Mouse (Mus musculus) midbrain, postnatal 0 days (tissue): Measurements from ENCODE around the gene Usp31. TPM values are rescaled to one million over a fixed set of nuclear protein-coding genes. Genes with fewer than 3 reads are reported as not detected.

Source experiments
- ATAC-seq: fragments of 200-750 bp; cut with Nextera tagmentation; 2 replicates; pipeline ENCODE4 v1.8.0; 2017; ENCODE audit warnings: moderate number of reproducible peaks, mild to moderate bottlenecking, moderate TSS enrichment, moderate library complexity; ENCODE audit not compliant: low FRiP score
- DNase-seq: peaks from one replicate; pipeline ENCODE4 v3.0.0-alpha.2; 2015; ENCODE audit warnings: low spot score
- H3K27ac ChIP-seq: fragments of 300-500 bp; sonication (generic); 2 replicates; pipeline ENCODE4 v1.5.1; 2014; ENCODE audit warnings: low read depth, mild to moderate bottlenecking, low read length, mixed read lengths
- H3K27me3 ChIP-seq: fragments of 300-500 bp; sonication (generic); 2 replicates; pipeline ENCODE4 v1.6.1; 2014; ENCODE audit warnings: low read length, control low read depth, mixed read lengths; ENCODE audit not compliant: insufficient read depth
- H3K36me3 ChIP-seq: fragments of 300-500 bp; sonication (generic); 2 replicates; pipeline ENCODE4 v1.6.1; 2014; ENCODE audit warnings: low read length, control low read depth, mixed read lengths; ENCODE audit not compliant: insufficient read depth
- H3K4me1 ChIP-seq: fragments of 300-500 bp; sonication (generic); 2 replicates; pipeline ENCODE4 v1.6.1; 2014; ENCODE audit warnings: mild to moderate bottlenecking, control low read depth, antibody characterized with exemption, low read length, mixed read lengths; ENCODE audit not compliant: insufficient read depth
- H3K4me2 ChIP-seq: fragments of 300-500 bp; sonication (generic); 2 replicates; pipeline ENCODE4 v1.6.1; 2014; ENCODE audit warnings: low read depth, mild to moderate bottlenecking, low read length, mixed read lengths; ENCODE audit not compliant: poor library complexity, severe bottlenecking
- H3K4me3 ChIP-seq: fragments of 300-500 bp; sonication (generic); 2 replicates; pipeline ENCODE4 v1.5.1; 2014; ENCODE audit warnings: low read depth, mild to moderate bottlenecking, low read length, moderate library complexity
- H3K9ac ChIP-seq: fragments of 300-500 bp; sonication (generic); replicated peaks from 2 replicates; pipeline ENCODE4 v1.6.1; 2014; ENCODE audit warnings: mild to moderate bottlenecking, low read length, moderate library complexity, mixed read lengths; ENCODE audit not compliant: poor library complexity, severe bottlenecking
- H3K9me3 ChIP-seq: fragments of 300-500 bp; sonication (generic); 2 replicates; pipeline ENCODE4 v1.6.1; 2016; ENCODE audit warnings: low read length, control low read depth
- CTCF ChIP-seq: IDR thresholded peaks from 2 replicates; pipeline ENCODE4 v1.5.1; 2016; ENCODE audit warnings: antibody characterized with exemption, mild to moderate bottlenecking
- WGBS: fragments of 180-500 bp; shearing (Covaris S2); extraction: QIAGEN DNeasy Blood & Tissue Kit; methylation state at CpG from one replicate; pipeline ENCODE4 v1.1.7; 2014; 5-methylcytosine and 5-hydroxymethylcytosine counted together
- polyA plus RNA-seq: library from polyadenylated mRNA; unstranded; fragments of >200 nt; fragmentation: Nextera tagmentation; extraction: Ambion mirVana; gene quantifications from 2 replicates; pipeline ENCODE4 v1.2.1, GENCODE M21; 2015
- total RNA-seq: library from RNA; depleted of rRNA; stranded (reverse); fragments of >200 nt; gene quantifications from 2 replicates; pipeline ENCODE4 v1.2.3, GENCODE M21; 2014

Gene Usp31
- total and polyA plus RNA-seq, 2 experiments from 2014 or later: 2.1 to 24.1 TPM

DNA sequence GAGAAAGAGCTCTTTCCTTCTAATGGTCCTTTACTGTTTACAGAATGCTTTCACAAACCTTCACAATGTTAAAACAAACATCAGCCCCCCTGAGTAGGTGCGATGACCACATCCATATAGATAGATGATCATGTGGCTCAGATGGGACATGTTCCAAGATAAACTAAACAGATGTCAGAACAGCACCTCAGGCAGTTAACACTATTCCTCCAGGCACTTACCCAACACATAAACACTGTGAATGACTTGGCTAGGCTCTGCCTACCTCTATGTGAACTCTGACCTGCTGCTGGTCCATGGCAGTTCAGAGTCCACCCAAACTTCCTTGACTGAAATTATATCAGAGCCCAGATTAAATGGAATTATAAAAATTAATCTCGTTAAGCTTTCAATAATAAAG, 54.4 kb downstream of the Usp31 start:
- H3K4me3 ChIP-seq: no peak overlapping the region
- H3K4me1 ChIP-seq: no peaks in the 10 kb centered on the region
- peaks cover 41% of the 10 kb centered on the region for H3K36me3 ChIP-seq
- WGBS: 93% methylated on average over 2 of the region's 2 CpGs
- no peak for DNase-seq
- no peaks in the 10 kb centered on the region for H3K27me3 ChIP-seq
- no peak overlapping the region for H3K27ac ChIP-seq
- H3K9ac ChIP-seq: no peak overlapping the region
- no peak overlapping the region for H3K4me2 ChIP-seq
- H3K9me3 ChIP-seq: no peaks in the 10 kb centered on the region
- no peak for TF ChIP-seq CTCF
- ATAC-seq: no peak

DNA sequence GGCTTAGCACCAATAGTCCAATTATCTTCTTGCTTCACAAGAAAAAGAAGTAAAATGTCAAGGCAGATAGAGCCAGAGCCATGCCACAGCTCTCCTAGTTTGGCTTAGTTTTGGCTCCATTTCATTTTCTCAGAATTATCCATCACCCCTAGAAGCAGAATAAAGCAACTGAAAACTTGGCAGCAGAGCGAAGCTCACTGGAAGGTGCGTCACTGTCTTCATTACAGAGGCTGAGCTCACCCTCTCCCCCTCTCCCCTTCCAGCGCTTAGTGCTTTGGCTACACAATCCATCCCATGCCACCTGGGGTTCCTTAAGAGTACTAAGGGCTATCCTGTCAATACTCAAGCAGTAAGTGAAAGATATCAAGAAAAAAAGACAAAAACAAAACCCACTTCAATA, 56.3 kb downstream of the Usp31 start:
- ATAC-seq: no peak
- Histone ChIP-seq H3K36me3 (peaks cover 44% of the 10 kb centered on the region), H3K4me3 (no peak overlapping the region), H3K9me3 (no peaks in the 10 kb centered on the region), H3K27me3 (no peaks in the 10 kb centered on the region), H3K4me2 (no peak overlapping the region), H3K27ac (no peak overlapping the region), H3K9ac (no peak overlapping the region), H3K4me1 (no peaks in the 10 kb centered on the region)
- TF ChIP-seq CTCF: no peak
- 69% methylated on average over 3 of the region's 3 CpGs for WGBS
- no peak for DNase-seq

DNA sequence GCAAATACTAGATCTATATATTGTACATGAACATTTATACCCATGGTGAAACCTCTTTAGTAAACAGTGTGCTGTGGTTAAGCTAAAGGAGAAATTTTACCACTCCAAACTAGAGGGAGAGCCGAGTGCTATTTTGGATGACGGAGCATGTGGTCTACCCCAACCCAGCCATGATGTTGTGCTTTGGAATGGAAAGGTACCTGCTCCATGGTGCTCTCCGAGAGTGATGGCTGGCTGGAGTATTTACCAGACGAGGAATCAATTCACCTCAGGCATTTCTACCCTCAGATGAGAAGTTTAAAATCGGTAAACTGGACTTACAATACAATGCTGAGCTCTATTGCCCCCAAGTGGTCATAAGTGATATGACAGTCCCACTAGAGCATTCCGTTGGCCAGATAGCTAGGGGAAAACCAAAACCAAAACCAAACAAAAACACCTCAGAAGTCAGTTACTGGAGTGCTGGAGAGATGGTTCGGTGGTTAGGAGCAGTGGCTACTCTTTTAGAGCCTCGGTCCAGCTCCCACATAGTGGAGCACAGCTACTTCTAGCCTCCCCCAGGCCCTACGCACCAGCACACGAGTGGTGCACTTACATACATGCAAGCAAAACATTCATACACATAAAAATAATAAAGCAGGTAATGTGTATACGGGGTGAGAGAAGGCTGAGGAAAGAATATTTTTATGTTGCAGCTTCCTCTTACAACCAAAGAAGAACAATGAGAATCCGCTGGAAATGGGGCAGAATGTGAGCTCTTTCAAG, 65.9 kb downstream of the Usp31 start:
- no peaks in the 10 kb centered on the region for H3K4me1 ChIP-seq
- TF ChIP-seq CTCF: peak; percentile 94
- no peak overlapping the region for H3K4me3 ChIP-seq
- H3K4me2 ChIP-seq: no peak overlapping the region
- no peak overlapping the region for H3K9ac ChIP-seq
- H3K9me3 ChIP-seq: no peaks in the 10 kb centered on the region
- H3K36me3 ChIP-seq: peaks cover 7% of the 10 kb centered on the region; the same call in 1 of the 2 replicates
- H3K27ac ChIP-seq: no peak overlapping the region
- 55% methylated on average over 12 of the region's 12 CpGs for WGBS
- ATAC-seq (peak; percentile 34; the same call in 1 of the 2 replicates), DNase-seq (peak; percentile 80)
- no peaks in the 10 kb centered on the region for H3K27me3 ChIP-seq

DNA sequence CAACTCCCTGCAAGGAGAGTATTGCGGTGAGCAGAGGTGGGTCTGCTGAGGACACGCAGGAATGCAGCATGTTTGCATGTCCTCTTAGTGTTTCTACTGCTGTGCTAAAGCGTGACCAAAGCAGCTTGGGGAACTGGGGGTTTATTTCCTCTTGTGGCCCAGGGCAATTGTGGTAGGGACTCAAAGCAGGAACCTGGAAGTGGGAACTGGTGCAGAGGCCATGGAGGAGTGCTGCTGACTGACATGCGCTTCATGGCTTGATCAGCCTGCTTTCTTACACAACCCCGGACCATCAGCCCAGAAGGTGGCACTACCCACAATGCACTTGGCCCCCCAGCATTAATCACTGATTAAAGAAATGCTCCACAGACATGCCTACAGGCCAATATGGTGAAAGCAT, 70.3 kb downstream of the Usp31 start:
- H3K4me2 ChIP-seq: no peak overlapping the region
- WGBS: 81% methylated on average over 5 of the region's 5 CpGs
- no peak overlapping the region for H3K9ac ChIP-seq
- DNase-seq (no peak), ATAC-seq (no peak)
- no peaks in the 10 kb centered on the region for H3K4me1 ChIP-seq
- H3K27me3 ChIP-seq: no peaks in the 10 kb centered on the region
- no peak overlapping the region for H3K27ac ChIP-seq
- peaks cover 4% of the 10 kb centered on the region; the same call in 1 of the 2 replicates for H3K9me3 ChIP-seq
- H3K36me3 ChIP-seq: no peaks in the 10 kb centered on the region
- H3K4me3 ChIP-seq: no peak overlapping the region
- TF ChIP-seq CTCF: no peak

DNA sequence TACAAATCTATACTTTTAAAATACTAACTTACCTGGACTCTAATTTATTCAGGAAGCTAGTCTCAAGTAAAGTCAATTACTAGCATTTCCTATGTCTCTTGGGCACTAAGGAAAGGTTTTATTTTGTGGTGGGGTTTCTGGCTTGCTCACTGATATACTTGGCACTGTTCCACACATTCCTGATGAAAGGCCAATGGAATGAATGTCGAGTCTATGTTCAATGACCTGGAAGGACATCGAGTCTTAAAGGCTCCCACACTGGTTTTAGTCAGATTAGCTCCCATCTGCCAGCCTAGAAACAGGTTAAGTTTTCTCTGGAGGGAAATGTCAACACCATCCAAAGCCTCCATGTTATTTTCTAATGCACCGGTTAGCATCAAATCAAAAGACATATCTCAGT, 72.8 kb downstream of the Usp31 start:
- peak; percentile 13 for DNase-seq
- no peaks in the 10 kb centered on the region for H3K4me1 ChIP-seq

DNA sequence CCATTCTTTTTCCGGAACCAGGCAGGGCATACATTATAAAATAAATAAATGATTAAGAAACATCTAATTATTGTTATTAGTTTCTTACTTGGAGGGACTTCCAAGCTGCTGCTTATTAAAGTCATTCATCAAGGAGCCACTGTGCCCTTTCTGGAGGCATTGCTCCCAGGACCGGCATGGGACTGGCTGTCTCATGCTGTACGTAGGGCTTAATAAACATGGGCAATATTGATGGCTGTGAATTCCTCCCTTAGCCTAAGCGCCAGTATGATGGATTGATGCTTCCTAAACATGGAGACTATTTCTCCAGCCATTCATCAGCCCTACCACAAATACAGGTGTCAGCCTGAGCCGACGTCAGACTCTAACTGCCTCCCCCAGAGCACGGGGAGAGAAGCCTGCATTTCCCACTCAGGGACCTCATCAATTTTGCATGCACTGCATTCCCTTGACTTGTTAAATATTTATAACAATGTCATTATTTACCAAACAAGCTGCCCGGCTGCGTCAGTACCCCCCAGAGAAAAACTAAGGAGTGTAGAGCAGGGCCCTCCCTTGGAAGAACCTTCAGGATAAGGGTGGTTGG, 84.1 kb downstream of the Usp31 start:
- H3K4me1 ChIP-seq: 0 out of 2 replicates have a peak, but pooled peaks cover 3% of the 10 kb centered on the region
- H3K4me3 ChIP-seq: no peak overlapping the region
- H3K27me3 ChIP-seq: no peaks in the 10 kb centered on the region
- DNase-seq (peak; percentile 57), ATAC-seq (no peak)
- no peak overlapping the region for H3K4me2 ChIP-seq
- no peak for TF ChIP-seq CTCF
- no peaks in the 10 kb centered on the region for H3K9me3 ChIP-seq
- no peaks in the 10 kb centered on the region for H3K36me3 ChIP-seq
- H3K27ac ChIP-seq: no peak overlapping the region
- H3K9ac ChIP-seq: no peak overlapping the region
- 62% methylated on average over 9 of the region's 9 CpGs for WGBS

More for the DNA sequence above, 72.8 kb downstream of the Usp31 start:
- Histone ChIP-seq H3K9me3 (peaks cover 4% of the 10 kb centered on the region; the same call in 1 of the 2 replicates), H3K4me2 (no peak overlapping the region), H3K9ac (no peak overlapping the region), H3K36me3 (no peaks in the 10 kb centered on the region), H3K27ac (no peak overlapping the region), H3K27me3 (no peaks in the 10 kb centered on the region), H3K4me3 (no peak overlapping the region)
- TF ChIP-seq CTCF: no peak
- WGBS: 65% methylated on average over 3 of the region's 3 CpGs
- no peak for ATAC-seq
